Mouse (Mus musculus): Measurements from ENCODE around the gene Scaf8.
"Not testable (repeated sequence)": the region's sequence is repeated elsewhere in the genome, so short reads cannot be mapped to it uniquely, and the experiment has no call there.

Scaf8 gene

DNA sequence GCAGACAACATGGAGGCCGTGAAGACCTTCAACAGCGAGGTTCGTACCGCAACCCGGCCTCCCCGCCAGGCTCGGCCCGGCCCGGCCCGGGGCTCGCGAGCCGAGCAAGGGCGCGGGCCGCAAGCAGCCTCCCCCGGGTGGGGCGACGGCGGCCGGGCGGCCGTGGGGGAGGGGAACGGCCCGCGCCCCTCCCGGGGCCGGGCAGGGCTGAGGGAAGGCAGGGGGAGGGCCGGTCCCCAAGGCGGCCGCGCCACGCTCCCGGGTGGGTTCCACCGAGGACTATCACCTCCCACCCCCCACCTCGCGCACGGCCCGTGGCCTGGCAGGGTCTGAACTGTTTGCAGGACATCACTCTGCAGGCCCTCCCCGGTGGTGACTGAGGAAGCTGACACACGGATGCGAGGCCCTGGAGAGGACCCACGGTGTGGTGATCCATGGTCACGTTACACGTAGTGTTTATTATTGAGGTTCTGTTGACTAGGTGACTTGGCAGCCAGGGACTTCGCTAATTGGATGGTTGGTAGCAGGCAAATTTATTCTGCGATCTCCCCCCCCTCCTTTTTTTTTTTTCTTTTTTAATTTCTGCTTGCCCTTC, 705 bp downstream of the Scaf8 start:
- peak; percentile 65 for DNase-seq (ENCODE audit: low read depth, low spot score)

DNA sequence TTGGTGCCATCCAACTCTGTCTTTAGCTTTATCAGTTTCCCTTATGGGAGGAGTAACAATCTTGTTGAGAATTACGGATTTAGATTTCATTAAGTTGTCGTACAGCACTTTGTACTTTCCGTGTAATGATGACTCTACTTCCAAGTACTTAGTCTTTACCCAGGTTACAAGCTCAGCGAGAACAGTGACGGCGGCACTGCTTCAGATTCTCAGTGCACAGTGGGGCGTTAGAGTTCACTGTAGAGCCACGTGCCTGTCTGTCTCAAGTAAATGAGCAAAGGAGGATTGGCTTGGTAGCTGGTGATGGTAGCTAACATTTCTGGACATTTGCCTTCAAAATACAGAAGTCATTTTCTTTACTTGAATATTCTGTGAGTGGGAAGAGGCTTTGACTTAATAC, 6.2 kb downstream of the Scaf8 start:
- DNase-seq (ENCODE audit: low read depth, low spot score): not testable (repeated sequence)

DNA sequence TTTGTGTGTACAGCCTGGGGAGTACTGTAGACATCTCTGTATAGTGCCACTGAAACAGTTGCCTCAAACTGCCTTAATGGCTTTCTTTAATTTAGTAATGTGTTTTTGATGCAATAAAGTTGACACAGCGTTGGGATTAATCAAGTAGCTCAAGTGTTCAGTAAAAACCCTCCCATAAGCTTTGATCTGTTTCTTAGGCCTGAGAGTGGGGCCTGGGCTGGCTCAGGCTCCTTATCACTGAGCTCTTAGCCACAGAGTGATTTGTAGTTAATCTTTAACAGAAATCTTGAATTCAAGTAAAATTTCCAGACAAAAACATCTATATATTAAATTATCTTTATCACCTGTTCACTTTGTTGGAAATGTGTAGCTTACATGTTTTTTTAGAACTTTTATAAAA, 8.8 kb downstream of the Scaf8 start:
- not testable (repeated sequence) for DNase-seq (ENCODE audit: low read depth, low spot score)

DNA sequence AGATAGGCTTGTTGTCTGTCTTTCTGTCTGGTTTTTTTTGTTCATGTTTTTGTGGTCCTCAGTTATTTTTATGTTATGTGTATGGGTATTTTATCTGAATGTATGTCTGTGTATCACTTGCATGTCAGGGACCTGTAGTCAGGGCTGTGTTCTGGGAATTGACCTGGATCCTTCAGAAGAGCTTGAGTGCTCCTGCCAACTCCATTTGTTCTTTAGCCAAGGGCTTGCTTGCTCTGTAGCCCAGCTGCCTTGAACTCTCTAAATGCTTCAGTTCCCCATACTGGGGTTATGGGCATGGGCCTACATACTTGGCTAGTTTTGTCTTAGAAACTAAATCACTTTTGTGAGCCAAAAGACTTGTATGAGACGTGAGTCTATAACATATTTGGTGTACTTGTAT, 13.9 kb downstream of the Scaf8 start:
- DNase-seq (ENCODE audit: low read depth, low spot score): no peak

DNA sequence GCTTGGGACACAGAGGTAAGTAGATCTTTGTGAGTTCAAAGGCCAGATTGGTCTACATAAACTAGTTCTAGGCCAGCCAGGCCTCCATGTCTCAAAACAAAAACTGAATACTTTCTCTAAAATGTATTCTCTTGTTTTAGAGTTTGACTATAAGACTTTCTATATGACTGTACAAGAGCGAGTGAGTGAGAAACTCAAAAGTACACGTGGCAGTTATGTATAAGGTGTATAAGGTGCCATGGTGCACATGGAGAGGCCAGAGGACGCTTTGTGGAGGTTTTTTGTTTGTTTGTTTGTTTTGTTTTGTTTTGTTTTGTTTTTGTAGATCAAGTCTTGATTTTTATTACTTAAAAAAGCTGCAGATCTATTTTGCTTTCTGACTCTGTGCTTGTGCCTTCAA, 15.0 kb downstream of the Scaf8 start:
- no peak for DNase-seq (ENCODE audit: low read depth, low spot score)

DNA sequence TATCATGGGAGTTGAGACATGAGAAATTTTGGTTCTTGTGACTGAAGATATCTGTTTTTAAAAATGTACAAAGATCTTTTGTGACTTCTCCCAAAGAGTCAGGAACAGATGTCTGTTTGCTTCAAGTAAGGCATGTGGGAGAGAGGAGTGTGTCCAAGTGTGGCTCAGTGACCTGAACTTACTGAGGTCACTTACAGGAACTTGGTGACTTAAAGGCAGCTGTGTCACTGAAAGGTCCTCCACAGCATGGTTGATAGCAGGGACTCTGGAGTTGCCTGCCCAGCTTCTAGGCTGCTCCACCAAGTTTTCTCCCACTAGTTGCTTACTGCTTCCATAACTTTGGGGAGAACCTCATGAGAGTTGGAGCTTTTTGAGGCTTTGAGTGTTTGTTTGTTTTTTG, 20.6 kb downstream of the Scaf8 start:
- no peak for DNase-seq (ENCODE audit: low read depth, low spot score)

DNA sequence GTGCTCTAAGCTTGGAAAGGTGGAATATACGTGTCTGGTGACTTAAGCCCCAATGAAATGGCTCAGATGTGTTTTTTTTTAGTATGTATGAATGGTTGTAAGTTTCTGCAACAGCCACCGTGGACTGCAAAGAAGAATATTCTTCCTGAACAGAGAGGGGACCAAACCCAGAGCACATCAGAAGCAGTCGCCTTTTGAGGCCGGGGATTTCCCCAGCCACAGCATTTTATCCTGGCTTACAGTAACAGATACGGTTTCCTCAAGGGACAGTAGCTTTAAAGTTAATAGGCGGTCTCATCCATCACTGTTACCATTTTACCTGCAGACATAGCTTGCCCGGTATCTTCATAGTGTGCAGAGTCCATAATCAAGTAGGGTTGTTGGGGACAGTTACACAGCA, 21.4 kb downstream of the Scaf8 start:
- DNase-seq (ENCODE audit: low read depth, low spot score): no peak

DNA sequence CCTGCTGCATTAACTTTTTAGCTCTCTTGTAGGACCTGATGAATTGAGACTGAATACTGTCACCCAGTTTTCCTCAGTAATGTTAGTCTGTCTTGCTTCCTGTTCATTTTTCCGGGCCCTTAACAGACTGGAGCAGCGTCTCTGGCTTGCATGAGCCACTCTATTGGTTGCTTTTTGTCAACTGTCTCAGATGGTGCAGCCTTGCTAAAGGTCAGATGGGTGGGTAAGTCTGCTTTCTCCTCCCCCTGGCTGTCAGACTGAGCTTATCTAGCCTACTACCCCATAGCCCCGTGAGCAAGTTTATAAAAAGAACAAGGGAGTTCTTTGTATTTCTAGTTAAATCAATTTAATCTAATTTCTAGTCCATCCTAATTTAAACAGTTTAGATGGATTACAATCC, 23.6 kb downstream of the Scaf8 start:
- DNase-seq (ENCODE audit: low read depth, low spot score): peak; percentile 52

DNA sequence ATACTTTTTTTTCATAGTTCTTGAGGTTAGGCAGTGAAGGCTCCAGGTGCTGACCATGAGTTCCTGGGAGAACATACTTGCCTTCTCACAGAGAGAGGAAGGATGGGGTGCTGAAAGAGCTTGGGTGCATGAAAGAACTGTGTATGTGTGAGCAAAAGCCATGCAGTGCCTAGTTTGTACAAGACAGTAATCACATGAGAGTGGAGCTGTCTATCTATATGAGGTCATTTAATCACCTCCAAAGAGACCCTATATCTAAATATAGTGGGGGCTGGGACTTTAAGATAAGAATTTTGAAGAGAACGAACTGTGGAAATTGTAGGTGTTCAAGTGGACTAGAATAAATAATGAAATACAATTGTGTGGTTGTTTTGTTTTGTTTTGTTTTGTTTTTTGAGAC, 25.3 kb downstream of the Scaf8 start:
- DNase-seq (ENCODE audit: low read depth, low spot score): no peak

DNA sequence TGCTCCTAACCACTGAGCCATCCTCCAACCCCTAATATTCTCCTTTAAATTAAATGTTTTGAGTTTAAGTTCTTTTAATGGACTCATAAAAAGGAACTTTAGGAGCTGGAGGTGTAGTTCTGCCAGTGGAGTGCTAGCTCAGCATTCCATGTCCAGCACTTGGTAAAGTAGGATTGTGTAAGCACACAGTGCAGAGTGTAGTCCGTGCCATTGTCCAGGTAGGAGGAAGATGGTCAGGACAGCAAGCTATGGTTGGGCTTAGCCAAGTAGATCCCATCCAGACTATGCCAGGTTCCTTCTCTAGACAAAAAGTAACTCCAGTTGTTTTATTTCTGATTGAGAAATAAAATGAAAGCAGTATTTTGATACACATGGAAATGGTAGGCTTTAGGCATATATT, 34.1 kb downstream of the Scaf8 start:
- DNase-seq (ENCODE audit: low read depth, low spot score): no peak

DNA sequence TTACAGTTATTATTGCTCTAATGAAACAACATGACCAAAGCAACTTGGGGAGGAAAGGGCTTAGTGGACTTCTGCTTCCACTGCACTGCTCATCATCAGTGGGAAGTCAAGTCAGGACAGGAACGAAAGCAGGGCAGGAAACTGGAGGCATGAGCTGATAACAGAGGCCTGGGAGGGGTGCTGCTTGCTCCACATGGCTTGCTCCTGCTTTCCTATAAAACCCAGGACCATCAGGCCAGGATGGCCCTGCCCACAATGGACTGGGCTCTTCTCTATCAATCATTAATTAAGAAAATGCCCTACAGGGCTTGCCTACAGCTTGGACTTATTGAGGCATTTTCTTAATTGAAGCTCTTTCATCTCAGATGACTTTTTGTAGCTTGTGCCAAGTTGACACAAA, 34.8 kb downstream of the Scaf8 start:
- no peak for DNase-seq (ENCODE audit: low read depth, low spot score)

DNA sequence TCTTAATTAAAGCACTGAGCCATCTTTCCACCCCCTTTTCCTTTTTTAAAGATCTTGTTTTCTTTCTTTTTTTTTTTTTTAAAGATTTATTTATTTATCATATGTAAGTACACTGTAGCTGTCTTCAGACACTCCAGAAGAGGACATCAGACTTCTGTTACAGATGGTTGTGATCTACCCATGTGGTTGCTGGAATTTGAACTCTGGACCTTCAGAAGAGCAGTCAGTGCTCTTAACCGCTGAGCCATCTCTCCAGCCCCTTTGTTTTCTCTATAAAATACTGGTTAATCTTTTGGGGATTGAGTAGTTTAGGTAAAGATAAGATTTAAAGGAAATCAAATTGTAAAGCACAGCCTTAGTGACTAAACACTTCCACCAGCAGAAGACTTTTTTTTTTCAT, 35.9 kb downstream of the Scaf8 start:
- DNase-seq (ENCODE audit: low read depth, low spot score): not testable (repeated sequence)

DNA sequence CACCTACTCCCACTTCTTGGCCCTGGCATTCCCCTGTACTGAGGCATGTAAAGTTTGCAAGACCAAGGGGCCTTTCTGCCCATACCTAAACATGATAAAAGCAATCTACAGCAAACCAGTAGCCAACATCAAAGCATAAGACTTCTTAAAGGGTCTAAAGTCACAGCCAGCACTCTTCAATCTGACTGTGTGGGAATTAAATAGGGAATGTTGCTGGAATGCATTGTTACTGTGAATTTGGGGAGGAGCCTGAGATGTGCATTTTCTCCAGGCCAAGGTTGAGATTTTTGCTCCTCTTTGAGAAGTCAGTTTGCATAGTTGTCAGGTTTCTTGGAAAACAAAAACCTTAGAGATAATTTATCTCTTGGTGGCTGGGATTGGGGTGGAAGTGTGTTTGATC, 36.4 kb downstream of the Scaf8 start:
- peak; percentile 83 for DNase-seq (ENCODE audit: low read depth, low spot score)

DNA sequence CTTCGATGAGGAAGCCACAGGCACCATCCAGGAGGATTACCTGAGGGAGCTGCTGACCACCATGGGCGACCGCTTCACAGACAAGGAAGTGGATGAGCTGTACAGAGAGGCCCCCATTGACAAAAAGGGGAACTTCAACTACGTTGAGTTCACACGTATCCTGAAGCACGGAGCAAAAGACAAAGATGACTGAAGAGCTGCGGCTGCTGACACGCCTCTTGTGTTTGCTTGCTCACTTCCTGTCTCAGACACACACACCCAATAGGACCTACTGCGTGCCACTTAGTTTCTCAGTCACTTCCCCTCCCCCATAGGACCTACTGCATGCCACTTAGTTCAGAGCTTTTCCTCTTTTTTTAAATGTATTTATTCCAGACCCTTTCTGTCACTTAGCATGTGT, 41.4 kb downstream of the Scaf8 start:
- DNase-seq (ENCODE audit: low read depth, low spot score): peak; percentile 91

DNA sequence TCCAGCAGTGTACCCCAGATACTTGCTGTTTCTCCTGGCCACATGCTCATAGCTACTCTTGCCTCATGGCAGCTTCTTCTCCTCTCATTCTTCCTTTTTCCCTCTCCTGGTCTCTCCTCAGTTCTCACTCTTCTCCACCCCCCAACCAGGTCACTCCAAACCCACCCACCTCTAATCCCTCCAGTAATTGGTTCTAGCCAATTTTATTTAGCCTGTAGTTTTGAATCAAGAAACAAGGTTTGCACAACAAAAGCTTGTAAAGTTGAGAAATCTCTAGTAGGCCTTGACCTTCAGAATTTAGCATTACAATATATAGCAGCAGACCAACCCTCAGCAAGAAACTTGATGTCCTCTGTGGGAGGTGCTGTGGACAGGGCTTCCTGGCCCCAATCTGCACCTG, 42.2 kb downstream of the Scaf8 start:
- peak; percentile 93 for DNase-seq (ENCODE audit: low read depth, low spot score)

DNA sequence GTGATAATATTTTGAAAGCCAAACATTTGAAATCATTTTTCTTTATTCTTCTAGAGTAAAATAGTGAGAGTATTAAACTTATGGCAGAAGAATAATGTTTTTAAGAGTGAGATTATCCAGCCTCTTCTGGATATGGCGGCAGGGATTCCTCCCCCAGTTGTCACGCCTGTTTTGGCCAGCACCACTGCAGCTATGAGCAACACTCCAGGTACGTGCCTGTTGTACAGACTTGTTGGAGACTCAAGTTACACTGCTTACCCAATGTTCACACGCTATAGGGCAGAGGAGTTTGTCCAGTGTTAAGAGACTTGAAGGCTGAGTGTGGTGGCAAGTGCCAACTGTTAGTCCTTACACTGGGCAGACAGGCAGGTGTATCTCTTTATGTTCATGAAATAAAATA, 48.1 kb downstream of the Scaf8 start:
- DNase-seq (ENCODE audit: low read depth, low spot score): no peak

DNA sequence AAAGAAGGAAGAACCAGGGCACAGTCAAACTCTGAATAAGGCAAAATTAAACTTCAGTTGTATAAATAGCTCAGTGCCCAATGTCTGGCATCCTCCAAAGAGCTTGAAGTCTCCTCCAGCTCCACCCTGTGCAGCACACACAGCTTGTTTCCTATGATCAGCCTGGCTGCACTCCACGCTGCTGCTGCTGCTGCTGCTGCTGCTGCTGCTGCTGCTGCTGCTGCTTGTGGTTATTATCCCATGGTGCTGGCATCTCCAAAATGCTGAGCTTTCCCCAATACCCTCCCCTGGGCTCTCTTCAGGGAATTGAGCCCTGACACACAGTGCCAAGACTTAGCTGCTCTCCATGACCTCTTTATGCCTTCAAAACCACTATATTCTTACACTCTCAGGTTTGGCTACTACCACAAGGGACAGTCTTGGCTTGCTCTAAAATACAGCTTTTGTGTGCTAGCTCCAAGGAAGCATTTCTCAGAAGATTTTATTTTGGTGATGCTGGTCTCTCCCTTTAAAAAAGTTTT, 65.7 kb downstream of the Scaf8 start:
- not testable (repeated sequence) for DNase-seq (ENCODE audit: low read depth, low spot score)

DNA sequence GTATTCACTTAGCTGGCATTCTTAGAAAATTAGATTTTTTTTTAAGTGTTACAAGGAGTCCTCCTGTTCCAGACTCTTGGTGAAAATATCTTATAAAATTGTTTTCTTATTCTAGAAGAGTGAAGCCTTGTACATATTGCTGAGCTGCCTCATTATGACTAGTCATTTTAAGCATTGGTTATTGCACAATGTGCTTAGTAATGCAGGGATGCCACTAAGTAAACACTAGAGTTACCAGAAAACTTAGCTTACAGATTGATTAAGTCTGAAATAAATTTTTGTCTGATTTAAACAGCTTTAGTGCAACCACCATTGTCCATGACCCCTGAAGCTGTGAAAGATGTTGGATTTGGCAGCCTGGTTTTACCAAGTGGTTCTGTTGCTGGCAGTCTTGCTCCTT, 80.7 kb downstream of the Scaf8 start:
- not testable (repeated sequence) for DNase-seq (ENCODE audit: low read depth, low spot score)

DNA sequence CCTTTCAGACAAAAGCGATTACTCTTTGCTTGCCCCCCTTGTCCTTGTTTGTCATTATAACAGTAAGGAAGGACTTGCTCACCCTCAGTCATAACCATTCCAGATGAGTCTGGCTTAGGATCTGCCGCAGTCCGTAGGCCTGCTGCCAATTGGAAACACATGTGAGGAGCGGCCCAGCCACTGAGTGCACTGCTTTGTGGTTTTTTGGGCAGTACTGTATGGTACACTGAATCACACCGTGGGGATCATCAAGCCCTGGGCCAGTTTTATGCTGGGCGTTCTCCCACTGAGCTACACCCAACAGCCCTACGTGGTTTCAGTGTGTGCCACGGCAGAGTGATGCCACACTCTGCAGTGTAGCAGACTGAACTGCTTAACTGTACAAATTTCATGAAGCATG, 85.6 kb downstream of the Scaf8 start:
- no peak for DNase-seq (ENCODE audit: low read depth, low spot score)

DNA sequence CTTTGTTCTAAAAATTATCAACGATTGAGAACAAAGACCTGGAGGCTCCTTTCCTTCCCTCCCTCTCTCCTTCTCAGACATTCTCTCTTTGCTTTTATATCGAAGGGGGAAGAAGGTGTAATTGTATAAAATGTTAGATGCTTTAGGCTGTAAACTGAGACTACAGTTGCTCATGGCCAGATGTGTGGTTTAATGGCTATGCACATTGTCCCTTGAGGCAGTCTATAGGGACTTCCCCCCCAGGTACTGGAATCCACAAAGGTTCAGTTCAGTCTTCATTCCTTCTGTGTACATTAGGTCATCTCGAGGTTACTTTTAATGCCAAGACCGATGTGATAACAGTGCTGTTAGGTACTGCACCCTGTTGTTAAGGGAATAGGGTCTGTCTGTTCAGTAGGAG, 89.1 kb downstream of the Scaf8 start:
- DNase-seq (ENCODE audit: low read depth, low spot score): no peak

DNA sequence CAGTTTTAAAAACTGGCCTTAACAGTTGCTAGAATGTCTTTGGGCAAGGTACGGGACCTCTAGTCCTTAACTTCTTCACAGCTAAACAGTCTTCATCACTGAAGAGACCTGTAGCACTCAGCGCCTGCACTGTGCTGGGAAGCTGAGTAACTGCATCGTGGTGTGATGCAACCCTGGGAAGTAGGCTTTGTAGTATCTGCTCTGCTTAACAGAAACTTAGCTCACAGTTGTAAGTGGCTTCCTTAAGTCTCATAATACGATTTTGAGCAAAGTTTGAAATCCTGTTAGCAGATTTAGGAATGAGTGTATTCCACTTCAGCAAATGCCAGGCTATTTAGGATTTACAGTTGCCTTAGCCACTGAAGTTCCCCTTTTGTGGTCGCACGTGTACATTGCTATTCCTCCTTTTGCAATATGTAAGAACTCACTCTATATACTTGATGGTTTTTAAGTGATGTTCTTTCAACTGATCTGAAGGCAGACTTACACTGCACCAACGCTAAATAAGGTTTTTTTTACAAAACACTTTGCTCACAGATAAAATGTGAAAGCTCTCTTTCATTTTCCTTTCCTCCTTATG, 90.1 kb downstream of the Scaf8 start:
- DNase-seq (ENCODE audit: low read depth, low spot score): no peak

DNA sequence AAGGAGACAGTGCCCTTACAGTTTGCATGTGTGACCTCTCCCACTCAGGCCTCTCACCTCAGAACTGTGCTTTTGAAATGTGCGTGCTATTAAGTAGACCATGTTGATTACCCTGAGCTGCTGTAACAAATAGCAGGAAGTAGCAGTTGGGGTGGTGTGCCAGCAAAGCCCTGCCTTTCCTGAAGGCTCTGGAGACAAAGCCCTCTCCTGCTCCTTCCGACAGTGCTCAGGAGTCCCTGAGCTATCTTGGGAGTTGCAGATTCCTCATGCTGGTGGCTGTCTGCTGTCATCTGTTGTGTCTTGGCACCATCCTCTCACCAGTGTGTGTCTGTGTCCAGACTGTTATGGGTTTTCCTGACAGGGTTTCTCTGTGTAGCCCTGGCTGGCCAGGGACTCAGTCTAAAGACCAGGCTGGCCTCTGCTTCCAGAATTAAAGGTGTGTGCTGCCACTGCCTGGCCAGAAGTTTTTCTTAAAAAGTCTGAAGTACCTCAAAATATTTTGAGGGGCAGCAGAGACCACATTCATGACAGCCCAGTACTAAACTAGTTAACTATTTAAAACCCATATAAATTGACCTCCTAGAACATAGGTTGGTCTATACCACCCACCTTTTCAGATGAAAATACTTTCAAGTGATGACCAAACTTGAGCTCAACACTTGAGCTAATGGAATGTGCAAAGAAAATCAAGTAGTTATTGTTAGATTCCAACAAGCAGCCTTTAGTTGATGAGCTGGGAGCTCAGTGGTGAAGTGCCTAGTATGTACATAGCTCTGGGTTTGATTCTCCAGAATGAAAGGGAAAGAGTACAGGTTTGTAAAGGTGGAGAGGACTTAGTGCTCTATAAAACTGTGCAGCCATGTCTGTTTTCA, 92.0 kb downstream of the Scaf8 start:
- no peak for DNase-seq (ENCODE audit: low read depth, low spot score)

All from R1 (cell line).